Comparison of ENCODE assay signal across 21 mouse cellular contexts in genomic region chr13:95910270-95910669, GRCm38 (mm10). TPM values are rescaled to one million over a fixed set of nuclear protein-coding genes. Genes with fewer than 3 reads are reported as not detected.
DNase-seq lines count a peak whose midpoint lies in the region; ATAC-seq and TF ChIP-seq lines count a peak whose summit lies in the region.
"Had no signal": no experiment of that assay in that cellular context is flagged by ENCODE, and none has a peak within 500 bp of the region (broad histone marks: within the 10 kb centered on the region; RNA-seq: fewer than 3 reads in every experiment).

No protein-coding gene starts in this region.

- H3K27ac ChIP-seq in kidney, adult 2 months (ENCODE audit: insufficient read depth, low read depth, low read length): no peak overlapping the region
- no peak overlapping the region for H3K27ac ChIP-seq in kidney, embryonic 15.5 days
- no peak overlapping the region for H3K27ac ChIP-seq in intestine, postnatal 0 days (ENCODE audit: low read depth, low read length)
- H3K27ac ChIP-seq: embryonic facial prominence, embryonic 15.5 days; forebrain, embryonic 12.5 days; heart, adult 2 months; hindbrain, embryonic 12.5 days; limb, embryonic 13.5 days; midbrain, embryonic 12.5 days; stomach, embryonic 15.5 days had no signal

- no peaks in the 10 kb centered on the region for H3K9me3 ChIP-seq in kidney, embryonic 15.5 days (replicated peaks)
- H3K9me3 ChIP-seq in intestine, postnatal 0 days (ENCODE audit: control insufficient read depth): no peaks in the 10 kb centered on the region
- H3K9me3 ChIP-seq: embryonic facial prominence, embryonic 15.5 days; forebrain, embryonic 12.5 days; hindbrain, embryonic 12.5 days; midbrain, embryonic 12.5 days; stomach, embryonic 15.5 days had no signal

- DNase-seq in adrenal gland, postnatal 14 days: peak; percentile 34
- DNase-seq in adrenal gland, adult 8-10 months: no peak
- DNase-seq in kidney, adult 2 months: peak; percentile 42
- peak; percentile 56 to 62 for DNase-seq in cerebellum, postnatal 10 days
- DNase-seq in kidney, postnatal 25 days: peak; percentile 18 to 62
- DNase-seq: gastrocnemius, postnatal 10 days; heart, adult 2 months; lung, adult 2 months; lung, postnatal 4 days; right cerebral cortex, postnatal 14 days; thymus, postnatal 25 days had no signal

- H3K27me3 ChIP-seq in kidney, adult 2 months (replicated peaks; ENCODE audit: control insufficient read depth, insufficient read depth, low read length): no peaks in the 10 kb centered on the region
- H3K27me3 ChIP-seq in kidney, embryonic 15.5 days: no peaks in the 10 kb centered on the region
- no peaks in the 10 kb centered on the region for H3K27me3 ChIP-seq in intestine, postnatal 0 days (replicated peaks; ENCODE audit: control insufficient read depth, insufficient read depth, low read length)
- H3K27me3 ChIP-seq: embryonic facial prominence, embryonic 15.5 days; forebrain, embryonic 12.5 days; hindbrain, embryonic 12.5 days; limb, embryonic 13.5 days; midbrain, embryonic 12.5 days; stomach, embryonic 15.5 days had no signal

- no peak overlapping the region for H3K4me2 ChIP-seq in kidney, embryonic 15.5 days
- H3K4me2 ChIP-seq in intestine, postnatal 0 days (replicated peaks; ENCODE audit: low read depth): no peak overlapping the region
- H3K4me2 ChIP-seq: embryonic facial prominence, embryonic 15.5 days; forebrain, embryonic 12.5 days; hindbrain, embryonic 12.5 days; limb, embryonic 13.5 days; midbrain, embryonic 12.5 days; stomach, embryonic 15.5 days had no signal

- no peak for ATAC-seq in kidney, embryonic 15.5 days (replicated peaks; ENCODE audit: low FRiP score)
- no peak for ATAC-seq in erythroid progenitor cell, adult 5-6 weeks (replicated peaks; ENCODE audit: low FRiP score, poor library complexity, severe bottlenecking)
- ATAC-seq in intestine, postnatal 0 days: no peak
- ATAC-seq: inflammation-experienced regulatory T-cells, adult 6 months had no signal

- no peaks in the 10 kb centered on the region for H3K4me1 ChIP-seq in kidney, adult 2 months (ENCODE audit: control insufficient read depth, insufficient read depth, low read length)
- no peaks in the 10 kb centered on the region for H3K4me1 ChIP-seq in kidney, embryonic 15.5 days
- no peaks in the 10 kb centered on the region for H3K4me1 ChIP-seq in intestine, postnatal 0 days (replicated peaks; ENCODE audit: control insufficient read depth, insufficient read depth, low read length)
- H3K4me1 ChIP-seq: embryonic facial prominence, embryonic 15.5 days; forebrain, embryonic 12.5 days; hindbrain, embryonic 12.5 days; limb, embryonic 13.5 days; midbrain, embryonic 12.5 days; stomach, embryonic 15.5 days had no signal

- no peaks in the 10 kb centered on the region for H3K36me3 ChIP-seq in kidney, adult 2 months (ENCODE audit: control insufficient read depth, insufficient read depth, low read length)
- H3K36me3 ChIP-seq in kidney, embryonic 15.5 days: no peaks in the 10 kb centered on the region
- H3K36me3 ChIP-seq in intestine, postnatal 0 days (ENCODE audit: control insufficient read depth, insufficient read depth): no peaks in the 10 kb centered on the region
- H3K36me3 ChIP-seq: embryonic facial prominence, embryonic 15.5 days; forebrain, embryonic 12.5 days; hindbrain, embryonic 12.5 days; limb, embryonic 13.5 days; midbrain, embryonic 12.5 days; stomach, embryonic 15.5 days had no signal

- no peak overlapping the region for H3K4me3 ChIP-seq in kidney, adult 2 months (ENCODE audit: insufficient read depth, low read depth, low read length)
- H3K4me3 ChIP-seq in kidney, embryonic 15.5 days (replicated peaks): no peak overlapping the region
- H3K4me3 ChIP-seq in intestine, postnatal 0 days (ENCODE audit: low read depth, low read length): no peak overlapping the region
- H3K4me3 ChIP-seq: embryonic facial prominence, embryonic 15.5 days; forebrain, embryonic 12.5 days; heart, adult 2 months; hindbrain, embryonic 12.5 days; limb, embryonic 13.5 days; midbrain, embryonic 12.5 days; stomach, embryonic 15.5 days had no signal

- no peak overlapping the region for H3K9ac ChIP-seq in kidney, embryonic 15.5 days
- no peak overlapping the region for H3K9ac ChIP-seq in intestine, postnatal 0 days (ENCODE audit: low read depth, low read length)
- H3K9ac ChIP-seq: embryonic facial prominence, embryonic 15.5 days; forebrain, embryonic 12.5 days; hindbrain, embryonic 12.5 days; limb, embryonic 13.5 days; midbrain, embryonic 12.5 days; stomach, embryonic 15.5 days had no signal

- TF ChIP-seq CTCF in kidney, adult 2 months (conservative IDR thresholded peaks at IDR 0.05; ENCODE audit: insufficient read depth, insufficient read length, low read depth, low read length): no peak
- TF ChIP-seq CTCF in intestine, postnatal 0 days (IDR thresholded peaks at IDR 0.05; ENCODE audit: low read depth): no peak

- WGBS in kidney, adult 2 months: 67% methylated on average over 9 of the region's 9 CpGs
- WGBS in kidney, embryonic 15.5 days: 80% methylated on average over 9 of the region's 9 CpGs
- 68% methylated on average over 9 of the region's 9 CpGs for WGBS in intestine, postnatal 0 days

- TF ChIP-seq POLR2A in kidney, adult 2 months (IDR thresholded peaks at IDR 0.05; ENCODE audit: low read depth, low read length): no peak

RNA-seq across cellular contexts. Expression of gene Iqgap2, which starts 18.5 kb away (rescaled TPM):
- 107 and 111 TPM in 2 replicates for total RNA-seq in adrenal gland, postnatal 14 days (2021)
- total RNA-seq in adrenal gland, adult 8-10 months (2022): 100 to 1,000 TPM; 141 to 294 (median 213) TPM
- 10.5 and 12.5 TPM in 2 replicates for polyA plus RNA-seq in kidney, adult 2 months (2012; rRNA removed)
- 10.1 and 10.6 TPM in 2 replicates for polyA plus RNA-seq in kidney, embryonic 15.5 days (2015; fragmentation: Nextera tagmentation; extraction: Ambion mirVana)
- 33.5 and 35.3 TPM in 2 replicates for total RNA-seq in erythroid progenitor cell, adult 5-6 weeks (2015; ENCODE audit: low replicate concordance)
- 39.5 and 43.6 TPM in 2 replicates for total RNA-seq in erythroid progenitor cell, adult 5-6 weeks (2017; ENCODE audit: low replicate concordance)
- polyA plus RNA-seq in intestine, postnatal 0 days (2015; fragmentation: Nextera tagmentation; extraction: Ambion mirVana): 31.5 and 35.9 TPM in 2 replicates
